Mouse (Mus musculus): Measurements from ENCODE around the gene Gm20379.

- TF ChIP-seq RAD21 (IDR thresholded peaks at IDR 0.05; ENCODE audit: low read depth, low read length), result no peak
- TF ChIP-seq CTCF (conservative IDR thresholded peaks at IDR 0.05 in 1 of 2, IDR thresholded peaks at IDR 0.05 in 1 of 2; ENCODE audit: low read depth in 2 of 2, low read length in 2 of 2), result no peak
- no peak for TF ChIP-seq JUND (conservative IDR thresholded peaks at IDR 0.05; ENCODE audit: low read depth, low read length)
- TF ChIP-seq POLR2A (IDR thresholded peaks at IDR 0.05; ENCODE audit: low read depth, low read length), result no peak
- no peak for TF ChIP-seq ZMIZ1 (IDR thresholded peaks at IDR 0.05; ENCODE audit: low read depth, low read length)
- TF ChIP-seq ETS1 (conservative IDR thresholded peaks at IDR 0.05; ENCODE audit: low read depth, low read length), result no peak
- no peak for TF ChIP-seq HCFC1 (IDR thresholded peaks at IDR 0.05; ENCODE audit: low read depth, low read length)
- TF ChIP-seq KAT2A (IDR thresholded peaks at IDR 0.05; ENCODE audit: insufficient replicate concordance, low read length), result no peak
- no peak for TF ChIP-seq ZKSCAN1 (IDR thresholded peaks at IDR 0.05; ENCODE audit: borderline replicate concordance, low read depth, low read length)
Measured at GRCm38 (mm10) chr13:92293883-92294282, 11.9 kb upstream of the Gm20379 start.
